Mouse (Mus musculus): ENCODE results near the gene Fbxl3. TPM values are rescaled to one million over a fixed set of nuclear protein-coding genes. Genes with fewer than 3 reads are reported as not detected.

Gene Fbxl3
- total RNA-seq, 2 experiments from 2014 or later = 72.2 to 74.1 TPM

GRCm38 (mm10) chr14:103056601-103057000 lies 42.8 kb downstream of the Fbxl3 start:
- no peak for DNase-seq (ENCODE audit: low spot score in 2 of 2)
- intact Hi-C loops (cut with DNase I) = no loop called here

GRCm38 (mm10) chr14:103054731-103055130 lies 44.6 kb downstream of the Fbxl3 start:
- intact Hi-C loops (cut with DNase I) = no loop called here
- no peak for DNase-seq (ENCODE audit: low spot score in 2 of 2)

GRCm38 (mm10) chr14:103051159-103051769 lies 48.1 kb downstream of the Fbxl3 start:
- intact Hi-C loops (cut with DNase I) = loop anchor here (1.0 kb wide), 1 partner anchor 39 kb away; no protein-coding TSS in a partner anchor
- peak; percentile 78 to 90 for DNase-seq (ENCODE audit: low spot score in 2 of 2)

- DNase-seq (ENCODE audit: low spot score in 2 of 2) = no peak
- intact Hi-C loops (cut with DNase I) = no loop called here
These were observed 50.9 kb downstream of the Fbxl3 start for GRCm38 (mm10) chr14:103048292-103049086.

- DNase-seq (ENCODE audit: low spot score in 2 of 2) = no peak
- intact Hi-C loops (cut with DNase I) = no loop called here
These were observed 52.7 kb downstream of the Fbxl3 start, which contains the start of gene Acod1 for GRCm38 (mm10) chr14:103046677-103047076. Gene Acod1 (plus strand): TSS chr14:103046977.

GRCm38 (mm10) chr14:103037016-103037415 lies 62.4 kb downstream of the Fbxl3 start:
- DNase-seq (ENCODE audit: low spot score in 2 of 2) = no peak
- intact Hi-C loops (cut with DNase I) = no loop called here

- intact Hi-C loops (cut with DNase I) = no loop called here
- no peak for DNase-seq (ENCODE audit: low spot score in 2 of 2)
These were observed 65.3 kb downstream of the Fbxl3 start for GRCm38 (mm10) chr14:103034076-103034475.

- intact Hi-C loops (cut with DNase I) = no loop called here
These were observed 66.0 kb downstream of the Fbxl3 start for GRCm38 (mm10) chr14:103033271-103033823.

More at GRCm38 (mm10) chr14:103033271-103033823, 66.0 kb downstream of the Fbxl3 start:
- peak in 1 of 2 experiments; percentile 17 for DNase-seq (ENCODE audit: low spot score in 2 of 2)

Other genes with a start within 250 kb of the Fbxl3 start
- 10 to 100 TPM; 49.7 to 56.8 TPM for gene Kctd12, start 116.9 kb downstream of the Fbxl3 start, total RNA-seq (2021)
- gene Acod1, start 52.6 kb downstream of the Fbxl3 start, total RNA-seq (2021) = not detected
- gene Cln5, start 29.4 kb downstream of the Fbxl3 start, total RNA-seq (2021) = 1 to 10 TPM; 6.3 to 7.4 TPM
- gene Mycbp2, start 247.2 kb upstream of the Fbxl3 start, total RNA-seq (2021) = 100 to 1,000 TPM; 157 to 161 TPM

Measured in left cerebral cortex, postnatal 14 days (tissue).